Mouse (Mus musculus) heart, postnatal 10 days (tissue): Measurements from ENCODE around the gene Gga2. TPM values are rescaled to one million over a fixed set of nuclear protein-coding genes. Genes with fewer than 3 reads are reported as not detected.
A peak's percentile ranks its signal among the peaks of the same experiment; 100 is the strongest.

Source experiments
- DNase-seq, 2 experiments: peaks; one replicate each; pipeline ENCODE4 v3.0.0; 2021
- intact Hi-C: fragments of 180-260 bp; cut with DNase I; formaldehyde crosslinking; loops from one replicate; pipeline ENCODE4 v1.15.1; 2025
- total RNA-seq, 2 experiments: library from RNA; stranded (reverse); gene quantifications; 2 replicates each; pipeline ENCODE4 v1.2.3; 2021

The Gga2 gene
- total RNA-seq = 10 to 100 TPM; 42.1 TPM

- intact Hi-C loops = loop anchor here (1.0 kb wide), 1 partner anchor 45 kb away; no protein-coding TSS in a partner anchor
- DNase-seq = peak; percentile 91 to 92
These were observed at the start of gene Gga2 for GRCm38 (mm10) chr7:122020667-122021354. Gene Gga2, minus strand, starts transcription at chr7:122021222.

GRCm38 (mm10) chr7:122067517-122068381 is 46.7 kb upstream of the Gga2 start:
- peak in 1 of 2 experiments; percentile 45 for DNase-seq
- intact Hi-C loops = loop anchor here (2.0 kb wide), 1 partner anchor 33 kb away; no protein-coding TSS in a partner anchor

GRCm38 (mm10) chr7:122066945-122067516 is 46.0 kb upstream of the Gga2 start, which contains the start of the genes Ubfd1 and Ears2:
Gene Ubfd1, plus strand, starts transcription at chr7:122067175.
Gene Ears2, minus strand, starts transcription at chr7:122067263.
- DNase-seq = peak; percentile 96 to 99
- intact Hi-C loops = loop anchor here (1.0 to 2.0 kb wide), 2 partner anchors 32 to 47 kb away; no protein-coding TSS in a partner anchor

GRCm38 (mm10) chr7:122066102-122066944 is 45.3 kb upstream of the Gga2 start:
- intact Hi-C loops = loop anchor here (1.0 to 2.0 kb wide), 2 partner anchors 32 to 46 kb away; no protein-coding TSS in a partner anchor
- no peak for DNase-seq

- intact Hi-C loops = loop anchor here (1.0 to 2.0 kb wide), 2 partner anchors 31 to 45 kb away; no protein-coding TSS in a partner anchor
- DNase-seq = no peak
These were observed 44.6 kb upstream of the Gga2 start for GRCm38 (mm10) chr7:122065656-122066055.

- no peak for DNase-seq
- intact Hi-C loops = no loop called here
These were observed 35.6 kb upstream of the Gga2 start for GRCm38 (mm10) chr7:122056633-122057032.

- peak; percentile 72 to 76 for DNase-seq
These were observed 29.8 kb upstream of the Gga2 start for GRCm38 (mm10) chr7:122050834-122051233.

GRCm38 (mm10) chr7:122048191-122048590 is 27.2 kb upstream of the Gga2 start:
- intact Hi-C loops = no loop called here
- DNase-seq = no peak

More at GRCm38 (mm10) chr7:122050834-122051233, 29.8 kb upstream of the Gga2 start:
- intact Hi-C loops = no loop called here

- peak; percentile 23 to 42 for DNase-seq
- intact Hi-C loops = no loop called here
These were observed 25.8 kb upstream of the Gga2 start for GRCm38 (mm10) chr7:122046813-122047212.

- intact Hi-C loops = no loop called here
- DNase-seq = no peak
These were observed 24.7 kb upstream of the Gga2 start for GRCm38 (mm10) chr7:122045711-122046110.

- intact Hi-C loops = no loop called here
- DNase-seq = peak; percentile 87 to 88
These were observed 24.2 kb upstream of the Gga2 start for GRCm38 (mm10) chr7:122045181-122045634.

GRCm38 (mm10) chr7:122044106-122044505 is 23.1 kb upstream of the Gga2 start:
- intact Hi-C loops = no loop called here

GRCm38 (mm10) chr7:122034348-122034747 is 13.3 kb upstream of the Gga2 start:
- intact Hi-C loops = loop anchor here (2.0 kb wide), 2 partner anchors 32 to 66 kb away; partner anchors contain the start of genes Ears2, Ndufab1 and Ubfd1

More at GRCm38 (mm10) chr7:122044106-122044505, 23.1 kb upstream of the Gga2 start:
- no peak for DNase-seq

GRCm38 (mm10) chr7:122033371-122033770 is 12.3 kb upstream of the Gga2 start:
- intact Hi-C loops = no loop called here
- DNase-seq = no peak

More at GRCm38 (mm10) chr7:122034348-122034747, 13.3 kb upstream of the Gga2 start:
- peak; percentile 54 to 67 for DNase-seq

- no peak for DNase-seq
- intact Hi-C loops = no loop called here
These were observed 1.1 kb upstream of the Gga2 start for GRCm38 (mm10) chr7:122022131-122022530.

- peak in 1 of 2 experiments; percentile 28 for DNase-seq
- intact Hi-C loops = loop anchor here (1.0 kb wide), 1 partner anchor 46 kb away; no protein-coding TSS in a partner anchor
These were observed 752 bp downstream of the Gga2 start for GRCm38 (mm10) chr7:122020273-122020666.

- intact Hi-C loops = no loop called here
- DNase-seq = no peak
These were observed 2.0 kb downstream of the Gga2 start for GRCm38 (mm10) chr7:122018978-122019377.

- no peak for DNase-seq
- intact Hi-C loops = no loop called here
These were observed 2.8 kb downstream of the Gga2 start for GRCm38 (mm10) chr7:122018247-122018646.

- intact Hi-C loops = no loop called here
- peak; percentile 26 to 31 for DNase-seq
These were observed 5.3 kb downstream of the Gga2 start for GRCm38 (mm10) chr7:122015734-122016133.
